Mouse (Mus musculus): Measurements from ENCODE around the gene 1810046K07Rik.

Gene 1810046K07Rik

DNA sequence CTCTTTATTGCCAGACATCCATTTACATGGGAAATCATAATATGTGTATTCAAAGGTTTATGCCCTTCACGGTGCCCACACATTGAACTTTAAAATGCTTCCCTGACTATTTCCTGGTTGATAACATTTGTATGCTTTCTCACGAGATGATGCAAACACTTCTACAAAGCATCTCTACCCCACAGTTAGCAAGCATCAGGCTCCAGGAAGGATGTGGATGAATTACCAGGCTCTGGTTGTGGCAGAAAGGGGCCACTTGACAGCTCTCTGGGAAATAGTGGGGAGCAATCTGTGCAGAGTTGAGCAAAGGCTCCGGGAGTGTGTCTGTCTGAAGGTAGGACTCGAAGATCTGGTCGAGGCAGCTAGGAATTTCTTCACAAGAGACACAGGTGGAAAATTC lies 56.6 kb downstream of the 1810046K07Rik start:
- no peak for TF ChIP-seq GATA4 (IDR thresholded peaks at IDR 0.05; ENCODE audit: insufficient replicate concordance, low read length)

DNA sequence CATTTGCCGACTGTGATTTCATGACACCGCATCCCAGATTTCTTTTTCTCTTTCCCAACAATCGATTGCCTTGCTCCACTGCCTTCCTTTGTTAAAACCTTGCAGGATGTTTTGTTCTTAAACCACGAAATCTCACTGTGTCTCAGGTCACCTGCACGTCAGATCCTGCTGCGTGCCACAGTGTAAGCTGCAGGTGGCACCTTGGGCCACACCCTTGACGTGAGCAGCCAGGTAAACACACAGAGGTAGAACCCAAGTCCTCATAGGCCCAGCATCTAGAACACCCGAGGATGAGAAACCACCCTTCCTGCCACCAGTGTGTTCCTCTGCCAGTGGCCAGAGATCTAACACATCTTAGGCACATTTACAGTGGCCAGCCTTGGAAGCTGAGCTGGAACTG lies 57.6 kb downstream of the 1810046K07Rik start:
- TF ChIP-seq GATA4 (IDR thresholded peaks at IDR 0.05; ENCODE audit: insufficient replicate concordance, low read length) = no peak

DNA sequence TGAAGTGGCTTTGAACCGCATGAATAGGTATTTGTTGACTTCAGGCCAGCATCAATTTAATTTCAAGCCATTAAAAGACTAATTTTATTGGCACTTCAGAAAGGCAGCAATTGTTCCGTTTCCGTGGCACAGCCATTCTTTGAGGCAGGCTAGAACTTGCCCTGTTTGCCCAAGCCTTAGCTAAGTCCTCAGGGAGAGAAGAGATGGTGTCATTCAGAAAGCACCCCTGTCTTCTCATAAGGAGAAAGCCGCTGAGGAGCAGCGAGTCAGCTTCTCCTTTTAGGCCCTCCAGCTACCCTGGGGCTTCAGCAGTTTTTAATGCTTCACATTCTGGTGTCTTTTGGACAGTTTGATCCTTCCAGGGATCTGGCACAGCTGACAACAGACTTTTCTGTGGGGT lies 59.9 kb downstream of the 1810046K07Rik start:
- no peak for TF ChIP-seq GATA4 (IDR thresholded peaks at IDR 0.05; ENCODE audit: insufficient replicate concordance, low read length)

DNA sequence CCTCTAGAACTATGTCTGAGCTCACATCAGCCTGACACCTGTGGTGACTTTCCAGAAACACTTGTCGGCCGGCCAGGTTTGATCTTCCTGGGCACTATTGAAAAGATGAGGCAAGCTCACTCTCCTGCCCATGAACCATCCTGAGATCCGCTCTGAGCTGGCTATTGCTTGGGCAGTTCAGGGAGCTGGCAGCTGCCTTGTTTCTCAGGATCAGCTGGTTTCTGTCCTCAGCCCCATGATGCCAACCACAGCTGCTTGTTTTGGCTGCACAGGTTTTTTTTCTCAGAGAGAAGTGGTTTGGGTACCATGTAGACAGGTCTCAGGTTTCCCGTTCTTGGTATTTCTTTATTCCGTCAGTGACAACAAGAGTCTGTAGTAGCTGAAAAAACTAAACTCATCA lies 70.3 kb downstream of the 1810046K07Rik start:
- no peak for TF ChIP-seq GATA4 (IDR thresholded peaks at IDR 0.05; ENCODE audit: insufficient replicate concordance, low read length)

DNA sequence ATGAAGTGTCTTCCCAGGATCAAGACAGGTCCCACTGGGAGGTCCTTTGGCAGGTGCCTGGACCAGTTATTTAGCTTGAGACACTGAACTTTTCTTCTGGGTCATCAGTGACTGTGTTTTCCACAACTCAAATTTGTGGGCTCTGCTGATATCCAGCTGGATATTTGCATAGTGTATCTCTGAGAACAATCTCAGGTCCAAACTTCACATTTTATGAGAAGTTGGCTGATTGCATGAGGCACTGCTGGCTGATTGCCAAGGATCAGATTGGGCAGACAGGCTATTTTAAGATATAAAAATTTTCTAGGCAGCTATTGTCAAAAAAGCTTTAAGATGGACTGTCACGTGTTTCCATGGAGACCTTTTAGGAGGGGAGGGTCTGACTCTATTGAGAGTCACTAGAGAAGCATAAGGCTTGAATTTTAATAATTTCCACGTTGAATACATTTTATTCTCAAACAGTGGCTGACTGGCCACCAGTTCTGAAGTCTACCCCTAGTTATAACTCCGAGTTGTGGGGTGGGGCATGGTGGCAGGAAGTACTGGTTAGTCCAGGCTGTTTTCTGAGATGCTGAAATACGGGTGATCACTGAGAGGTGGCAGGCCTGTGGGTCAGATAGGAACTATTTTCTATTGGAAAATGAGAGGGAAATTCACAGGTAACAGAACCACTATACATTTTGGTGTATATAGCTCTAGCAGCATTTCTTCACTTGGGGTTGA lies 71.8 kb downstream of the 1810046K07Rik start:
- TF ChIP-seq GATA4 (IDR thresholded peaks at IDR 0.05; ENCODE audit: insufficient replicate concordance, low read length) = peak; percentile 68; the same call in 1 of the 2 replicates

All from liver, adult (tissue).